Mouse (Mus musculus) MEL (cell line): ENCODE measurements around the gene Elmsan1. TPM values are rescaled to one million over a fixed set of nuclear protein-coding genes. Genes with fewer than 3 reads are reported as not detected.

ENCODE experiments used
- DNase-seq: peaks from one replicate; pipeline ENCODE4 v3.0.0; 2011; ENCODE audit warnings: low read depth, low spot score
- H3K27ac ChIP-seq: 2 replicates; pipeline ENCODE4 v1.5.1; 2012; ENCODE audit warnings: low read depth, mild to moderate bottlenecking, control low read depth, low read length, moderate library complexity; ENCODE audit not compliant: control insufficient read depth
- H3K27me3 ChIP-seq, 2 experiments: fragments of 150-350 bp in 1 of 2; sonication (generic) in 1 of 2; 2 replicates each; pipeline ENCODE4 v1.6.1; 2012; ENCODE audit warnings: low read length in 2 of 2, mild to moderate bottlenecking in 2 of 2, improper control_type of control experiment in 1 of 2, moderate library complexity in 1 of 2; ENCODE audit not compliant: insufficient read depth in 2 of 2, control insufficient read depth in 1 of 2
- H3K36me3 ChIP-seq, 2 experiments: 2 replicates each; pipeline ENCODE4 v1.6.1; 2012 to 2014; ENCODE audit warnings: low read length in 2 of 2, improper control_type of control experiment in 1 of 2, inconsistent platforms in 1 of 2, mild to moderate bottlenecking in 1 of 2; ENCODE audit not compliant: insufficient read depth in 2 of 2, control insufficient read depth in 1 of 2
- H3K4me1 ChIP-seq, 2 experiments: fragments of 150-350 bp in 1 of 2; sonication (generic) in 1 of 2; 2 replicates each; pipeline ENCODE4 v1.6.1; 2012; ENCODE audit warnings: low read length in 2 of 2, improper control_type of control experiment in 1 of 2, mild to moderate bottlenecking in 1 of 2; ENCODE audit not compliant: insufficient read depth in 2 of 2, control insufficient read depth in 1 of 2
- H3K4me3 ChIP-seq, 2 experiments: fragments of 150-350 bp in 1 of 2; sonication (generic) in 1 of 2; 2 replicates each; pipeline ENCODE4 v1.5.1; 2012; ENCODE audit warnings: low read depth in 2 of 2, low read length in 2 of 2, mild to moderate bottlenecking in 2 of 2, moderate library complexity in 2 of 2, control low read depth in 1 of 2, improper control_type of control experiment in 1 of 2; ENCODE audit not compliant: control insufficient read depth in 1 of 2, insufficient read depth in 1 of 2
- H3K79me2 ChIP-seq: 2 replicates; pipeline ENCODE4 v1.6.1; 2012; ENCODE audit warnings: mild to moderate bottlenecking, low read length, moderate library complexity; ENCODE audit not compliant: control insufficient read depth, poor library complexity, insufficient read depth
- H3K9ac ChIP-seq: 2 replicates; pipeline ENCODE4 v1.6.1; 2012; ENCODE audit warnings: low read depth, mild to moderate bottlenecking, control low read depth, low read length, moderate library complexity; ENCODE audit not compliant: control insufficient read depth, poor library complexity, severe bottlenecking
- H3K9me3 ChIP-seq: fragments of 150-350 bp; sonication (generic); replicated peaks from 2 replicates; pipeline ENCODE4 v1.6.1; 2012; ENCODE audit warnings: mild to moderate bottlenecking, low read length, improper control_type of control experiment, moderate library complexity; ENCODE audit not compliant: insufficient read depth
- BHLHE40 ChIP-seq: IDR thresholded peaks from 2 replicates; pipeline ENCODE4 v1.6.1; 2012; ENCODE audit warnings: low read depth, mild to moderate bottlenecking, inconsistent platforms, low read length, improper control_type of control experiment, borderline replicate concordance
- CTCF ChIP-seq, 3 experiments: IDR thresholded peaks in 2 of 3; conservative IDR thresholded peaks in 1 of 3; 2 replicates each; pipeline ENCODE4 v1.5.1; 2011 to 2012; ENCODE audit warnings: low read length in 3 of 3, low read depth in 2 of 3, mild to moderate bottlenecking in 2 of 3, improper control_type of control experiment in 1 of 3, inconsistent platforms in 1 of 3, mixed read lengths in 1 of 3, moderate library complexity in 1 of 3; ENCODE audit not compliant: control insufficient read depth in 1 of 3, insufficient read depth in 1 of 3, poor library complexity in 1 of 3, severe bottlenecking in 1 of 3
- ELF1 ChIP-seq: IDR thresholded peaks from 2 replicates; pipeline ENCODE4 v1.6.1; 2014; ENCODE audit warnings: low read depth, mild to moderate bottlenecking, inconsistent platforms, low read length, improper control_type of control experiment, moderate library complexity
- EP300 ChIP-seq, 2 experiments: IDR thresholded peaks; 2 replicates each; pipeline ENCODE4 v1.6.1; 2011; ENCODE audit warnings: improper control_type of control experiment in 2 of 2, low read length in 2 of 2, low read depth in 1 of 2, mild to moderate bottlenecking in 1 of 2
- KAT2A ChIP-seq: conservative IDR thresholded peaks from 2 replicates; pipeline ENCODE4 v1.6.1; 2012; ENCODE audit warnings: low read depth, low read length, improper control_type of control experiment, inconsistent platforms
- MAZ ChIP-seq: IDR thresholded peaks from 2 replicates; pipeline ENCODE4 v1.6.1; 2012; ENCODE audit warnings: low read depth, mild to moderate bottlenecking, inconsistent platforms, low read length, improper control_type of control experiment
- MEF2A ChIP-seq: IDR thresholded peaks from 2 replicates; pipeline ENCODE4 v1.6.1; 2014; ENCODE audit warnings: low read depth, mild to moderate bottlenecking, inconsistent platforms, low read length, improper control_type of control experiment; ENCODE audit not compliant: poor library complexity, insufficient replicate concordance, severe bottlenecking; ENCODE audit errors: extremely low read depth
- MYC ChIP-seq: IDR thresholded peaks from 2 replicates; pipeline ENCODE4 v1.6.1; 2011; ENCODE audit warnings: low read depth, mild to moderate bottlenecking, low read length, improper control_type of control experiment, moderate library complexity
- NRF1 ChIP-seq: IDR thresholded peaks from 2 replicates; pipeline ENCODE4 v1.6.1; 2014; ENCODE audit warnings: low read depth, mild to moderate bottlenecking, inconsistent platforms, low read length, improper control_type of control experiment, moderate library complexity; ENCODE audit not compliant: poor library complexity, insufficient read depth, severe bottlenecking
- POLR2AphosphoS2 ChIP-seq: IDR thresholded peaks from 2 replicates; pipeline ENCODE4 v1.6.1; 2011; ENCODE audit warnings: low read length, improper control_type of control experiment
- POLR2AphosphoS5 ChIP-seq: IDR thresholded peaks from 2 replicates; pipeline ENCODE4 v1.6.1; 2012; ENCODE audit warnings: low read depth, borderline replicate concordance, mild to moderate bottlenecking, inconsistent platforms, low read length, moderate library complexity, mixed read lengths
- RAD21 ChIP-seq: IDR thresholded peaks from 2 replicates; pipeline ENCODE4 v1.6.1; 2011; ENCODE audit warnings: mild to moderate bottlenecking, low read depth, low read length, improper control_type of control experiment
- SIN3A ChIP-seq: IDR thresholded peaks from 2 replicates; pipeline ENCODE4 v1.6.1; 2012; ENCODE audit warnings: low read length, improper control_type of control experiment, inconsistent platforms
- UBTF ChIP-seq: IDR thresholded peaks from 2 replicates; pipeline ENCODE4 v1.6.1; 2012; ENCODE audit warnings: low read depth, mild to moderate bottlenecking, inconsistent platforms, low read length, improper control_type of control experiment, moderate library complexity, borderline replicate concordance; ENCODE audit not compliant: insufficient read depth
- ZKSCAN1 ChIP-seq: IDR thresholded peaks from 2 replicates; pipeline ENCODE4 v1.6.1; 2012; ENCODE audit warnings: low read depth, mild to moderate bottlenecking, inconsistent platforms, low read length, improper control_type of control experiment, moderate library complexity
- ZMIZ1 ChIP-seq: IDR thresholded peaks from 2 replicates; pipeline ENCODE4 v1.6.1; 2012; ENCODE audit warnings: low read depth, mild to moderate bottlenecking, inconsistent platforms, low read length, improper control_type of control experiment, moderate library complexity
- polyA plus RNA-seq, 2 experiments: library from polyadenylated mRNA; stranded (reverse) in 1 of 2; unstranded in 1 of 2; fragments of >175 nt in 1 of 2; fragments of >200 nt in 1 of 2; gene quantifications; 2 replicates each; pipeline versions ENCODE4 v1.2.1 to v1.2.4; 2012; ENCODE audit warnings: low replicate concordance in 2 of 2, low read depth in 1 of 2; ENCODE audit not compliant: insufficient read length in 2 of 2, insufficient read depth in 1 of 2, missing spikeins in 1 of 2
- total RNA-seq: library from RNA; depleted of rRNA; stranded (reverse); fragments of 300-350 nt; gene quantifications from 2 replicates; pipeline ENCODE4 v1.2.3, GENCODE M21; 2012

Elmsan1 gene
- total and polyA plus RNA-seq, 3 experiments = 7.7 to 25.3 TPM; not detected in 1

DNA sequence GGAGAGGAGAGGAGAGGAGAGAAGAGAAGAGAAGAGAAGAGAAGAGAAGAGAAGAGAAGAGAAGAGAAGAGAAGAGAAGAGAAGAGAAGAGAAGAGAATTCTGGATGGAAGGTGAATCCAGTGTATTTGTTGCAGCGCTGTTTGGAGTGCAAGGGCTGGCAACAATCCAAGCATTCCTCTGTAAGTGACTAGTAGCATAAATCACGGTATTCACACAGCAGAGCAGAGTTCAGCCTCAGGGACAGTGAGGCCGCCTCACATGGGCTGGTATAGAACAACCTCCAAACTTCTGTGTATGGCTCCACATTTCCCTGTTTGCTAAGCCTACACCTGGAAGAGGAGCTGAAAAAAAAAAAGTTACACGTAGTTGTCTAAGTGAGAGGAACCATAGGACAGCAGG, 6.4 kb downstream of the Elmsan1 start:
- Histone ChIP-seq H3K36me3 (peaks cover 0 to 5% of the 10 kb centered on the region in 2 experiments; a peak in 3 of 4 replicates), H3K4me3 (no peak overlapping the region)
- TF ChIP-seq SIN3A (no peak), ZMIZ1 (no peak), UBTF (no peak), RAD21 (no peak), NRF1 (no peak), MYC (no peak), ELF1 (no peak)
- TF ChIP-seq, all 39 proteins: peak for 0
- Histone ChIP-seq H3K27me3 (no peaks in the 10 kb centered on the region), H3K9me3 (no peaks in the 10 kb centered on the region), H3K79me2 (peaks cover 30% of the 10 kb centered on the region), H3K4me1 (peaks cover 3 to 11% of the 10 kb centered on the region in 2 experiments; a peak in 3 of 4 replicates), H3K27ac (no peak overlapping the region), H3K9ac (no peak overlapping the region)
- no peak for DNase-seq

DNA sequence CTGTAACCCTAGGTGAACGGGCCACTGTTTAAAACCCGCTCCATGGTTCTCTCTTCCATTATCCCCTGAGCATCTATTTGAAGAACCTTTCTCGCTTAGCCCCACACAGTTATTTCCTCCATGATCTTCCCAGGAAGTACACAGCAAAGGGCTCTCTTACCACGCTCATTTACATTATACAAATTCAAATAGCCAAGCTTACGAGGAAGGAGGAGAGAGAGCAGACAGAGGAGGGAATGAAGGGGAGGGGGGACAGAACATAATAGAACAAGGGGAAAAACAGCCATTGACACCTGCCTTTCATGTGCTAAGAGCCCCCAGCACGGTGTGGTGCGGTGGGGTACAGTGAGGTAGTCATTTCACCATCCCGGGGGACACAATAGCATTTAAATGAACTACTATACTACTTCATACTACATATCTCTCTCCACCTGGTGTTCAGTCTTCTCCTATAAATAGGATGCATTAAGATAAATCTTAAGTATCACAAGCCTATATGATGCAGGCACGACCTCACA, 7.6 kb downstream of the Elmsan1 start:
- no peaks in the 10 kb centered on the region for H3K27me3 ChIP-seq
- no peak overlapping the region for H3K27ac ChIP-seq
- peaks cover 0 to 16% of the 10 kb centered on the region in 2 experiments; a peak in 3 of 4 replicates for H3K36me3 ChIP-seq
- no peak for TF ChIP-seq KAT2A
- H3K9ac ChIP-seq = no peak overlapping the region
- H3K9me3 ChIP-seq = no peaks in the 10 kb centered on the region
- no peak overlapping the region for H3K4me3 ChIP-seq
- peaks cover 27% of the 10 kb centered on the region for H3K79me2 ChIP-seq
- no peak for DNase-seq
- H3K4me1 ChIP-seq = peaks cover 12 to 19% of the 10 kb centered on the region in 2 experiments

DNA sequence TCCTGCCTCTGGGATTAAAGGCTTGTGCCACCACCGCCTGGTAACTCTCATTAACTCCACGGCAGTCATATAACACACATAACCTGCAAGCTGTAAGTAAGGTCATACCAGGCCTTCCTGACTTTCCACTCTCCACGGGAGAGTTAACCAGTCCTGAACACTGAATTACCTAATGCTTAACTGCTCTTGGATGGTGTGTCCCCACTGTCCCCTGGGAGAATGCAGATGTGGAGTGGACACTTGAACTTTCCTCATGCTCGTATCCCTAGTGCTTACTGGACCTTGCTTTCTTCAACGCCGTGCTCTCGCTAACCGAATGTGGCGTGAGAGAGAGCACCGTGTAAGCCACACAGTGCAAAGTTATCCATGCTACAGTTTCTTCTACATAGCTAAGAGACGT, 8.4 kb downstream of the Elmsan1 start:
- TF ChIP-seq MAZ (no peak), CTCF (IDR thresholded peaks at IDR 0.05 in 2 of 3, conservative IDR thresholded peaks at IDR 0.05 in 1 of 3; ENCODE audit: control insufficient read depth in 1 of 3, insufficient read depth in 1 of 3, low read depth in 2 of 3, low read length in 3 of 3, poor library complexity in 1 of 3, severe bottlenecking in 1 of 3) (no peak), BHLHE40 (no peak), EP300 (IDR thresholded peaks at IDR 0.05; ENCODE audit: low read depth in 1 of 2, low read length in 2 of 2) (no peak), MEF2A (no peak), SIN3A (no peak), NRF1 (no peak), POLR2AphosphoS5 (no peak), POLR2AphosphoS2 (no peak), ZKSCAN1 (no peak), ELF1 (no peak)
- no peak for DNase-seq
- Histone ChIP-seq H3K27ac (no peak overlapping the region), H3K79me2 (peaks cover 29% of the 10 kb centered on the region), H3K27me3 (no peaks in the 10 kb centered on the region), H3K4me3 (no peak overlapping the region), H3K36me3 (peaks cover 0 to 24% of the 10 kb centered on the region in 2 experiments; a peak in 3 of 4 replicates), H3K4me1 (peaks cover 19 to 27% of the 10 kb centered on the region in 2 experiments), H3K9me3 (no peaks in the 10 kb centered on the region), H3K9ac (no peak overlapping the region)
